Mouse (Mus musculus) midbrain, embryonic 15.5 days (tissue): ENCODE data around the gene Adgrf3. TPM values are rescaled to one million over a fixed set of nuclear protein-coding genes. Genes with fewer than 3 reads are reported as not detected.
"Not testable (repeated sequence)": the region's sequence is repeated elsewhere in the genome, so short reads cannot be mapped to it uniquely, and the experiment has no call there.

ENCODE experiments used
- ATAC-seq: fragments of 200-750 bp; cut with Nextera tagmentation; replicated peaks from 2 replicates; pipeline ENCODE4 v1.8.0; 2017; ENCODE audit warnings: moderate TSS enrichment
- H3K27ac ChIP-seq: fragments of 300-500 bp; sonication (generic); 2 replicates; pipeline ENCODE4 v1.5.1; 2015; ENCODE audit warnings: mild to moderate bottlenecking, inconsistent platforms
- H3K27me3 ChIP-seq: fragments of 300-500 bp; sonication (generic); replicated peaks from 2 replicates; pipeline ENCODE4 v1.6.1; 2015; ENCODE audit warnings: inconsistent platforms
- H3K36me3 ChIP-seq: fragments of 300-500 bp; sonication (generic); replicated peaks from 2 replicates; pipeline ENCODE4 v1.6.1; 2015; ENCODE audit warnings: inconsistent platforms
- H3K4me1 ChIP-seq: fragments of 300-500 bp; sonication (generic); 2 replicates; pipeline ENCODE4 v1.6.1; 2015; ENCODE audit warnings: inconsistent platforms
- H3K4me2 ChIP-seq: fragments of 300-500 bp; sonication (generic); 2 replicates; pipeline ENCODE4 v1.6.1; 2015; ENCODE audit warnings: inconsistent platforms, mild to moderate bottlenecking, moderate library complexity
- H3K4me3 ChIP-seq: fragments of 300-500 bp; sonication (generic); 2 replicates; pipeline ENCODE4 v1.5.1; 2015; ENCODE audit warnings: mild to moderate bottlenecking, inconsistent platforms
- H3K9ac ChIP-seq: fragments of 300-500 bp; sonication (generic); 2 replicates; pipeline ENCODE4 v1.6.1; 2015; ENCODE audit warnings: mild to moderate bottlenecking, inconsistent platforms
- H3K9me3 ChIP-seq: fragments of 300-500 bp; sonication (generic); 2 replicates; pipeline ENCODE4 v1.6.1; 2016; ENCODE audit warnings: inconsistent platforms
- WGBS: fragments of 180-500 bp; shearing (Covaris S2); methylation state at CpG from one replicate; pipeline ENCODE4 v1.1.7; 2015; ENCODE audit warnings: mixed read lengths; 5-methylcytosine and 5-hydroxymethylcytosine counted together
- polyA plus RNA-seq: library from polyadenylated mRNA; unstranded; fragments of >200 nt; fragmentation: Nextera tagmentation; extraction: Ambion mirVana; gene quantifications from 2 replicates; pipeline ENCODE4 v1.2.1, GENCODE M21; 2015

The Adgrf3 gene
- polyA plus RNA-seq, 1 experiment from 2014 or later = not detected

DNA sequence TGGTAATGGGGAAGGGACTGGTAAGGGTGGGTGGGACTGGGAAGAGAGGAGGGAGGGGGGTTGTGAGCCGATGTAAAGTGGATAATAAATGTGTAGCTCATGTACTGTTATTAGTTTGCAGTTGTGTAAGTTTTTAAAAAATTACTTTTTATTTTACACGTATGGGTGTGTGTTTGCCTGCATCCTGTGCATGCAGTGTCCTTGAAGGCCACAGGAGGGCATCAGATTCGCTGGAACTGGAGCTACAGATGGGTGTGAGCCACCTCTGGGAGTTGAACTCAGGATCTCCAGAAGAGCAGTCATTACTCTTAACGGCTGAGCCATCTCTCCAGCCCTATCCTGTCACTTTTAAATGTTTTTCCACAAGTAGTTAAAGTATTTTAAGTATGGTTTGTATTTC, 25.4 kb upstream of the Adgrf3 start:
- no peaks in the 10 kb centered on the region for H3K9me3 ChIP-seq
- no peaks in the 10 kb centered on the region for H3K36me3 ChIP-seq
- ATAC-seq = no peak
- H3K27ac ChIP-seq = no peak overlapping the region
- no peak overlapping the region for H3K9ac ChIP-seq
- no peak overlapping the region for H3K4me2 ChIP-seq
- no peaks in the 10 kb centered on the region for H3K27me3 ChIP-seq
- H3K4me3 ChIP-seq = no peak overlapping the region
- WGBS = 80% methylated on average over 4 of the region's 4 CpGs
- H3K4me1 ChIP-seq = peaks cover 33% of the 10 kb centered on the region

DNA sequence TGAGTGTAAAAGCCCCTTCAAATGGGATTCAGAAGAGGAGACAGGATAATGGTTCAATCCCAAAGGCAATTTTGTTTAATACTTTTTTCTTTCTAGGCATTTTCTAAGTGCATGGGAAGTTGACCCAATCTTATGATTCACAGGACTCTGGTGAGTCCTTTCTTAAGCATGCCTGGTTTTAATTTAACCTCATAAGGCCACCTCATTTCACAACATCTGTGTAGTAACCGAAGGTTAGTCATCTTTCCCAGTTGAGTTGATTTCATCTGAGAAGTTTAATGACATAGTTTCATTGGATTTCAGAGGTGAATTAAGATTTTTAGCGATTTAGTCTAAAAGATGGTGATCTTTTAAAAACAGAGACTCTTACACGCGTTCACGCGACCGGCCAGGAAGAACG, 17.2 kb upstream of the Adgrf3 start:
- no peak overlapping the region for H3K27ac ChIP-seq
- no peaks in the 10 kb centered on the region for H3K27me3 ChIP-seq
- H3K4me2 ChIP-seq = no peak overlapping the region
- no peaks in the 10 kb centered on the region for H3K9me3 ChIP-seq
- 0 out of 2 replicates have a peak, but pooled peaks cover 3% of the 10 kb centered on the region for H3K36me3 ChIP-seq
- H3K9ac ChIP-seq = no peak overlapping the region
- 98% methylated on average over 8 of the region's 8 CpGs for WGBS
- no peak for ATAC-seq
- no peaks in the 10 kb centered on the region for H3K4me1 ChIP-seq
- no peak overlapping the region for H3K4me3 ChIP-seq

DNA sequence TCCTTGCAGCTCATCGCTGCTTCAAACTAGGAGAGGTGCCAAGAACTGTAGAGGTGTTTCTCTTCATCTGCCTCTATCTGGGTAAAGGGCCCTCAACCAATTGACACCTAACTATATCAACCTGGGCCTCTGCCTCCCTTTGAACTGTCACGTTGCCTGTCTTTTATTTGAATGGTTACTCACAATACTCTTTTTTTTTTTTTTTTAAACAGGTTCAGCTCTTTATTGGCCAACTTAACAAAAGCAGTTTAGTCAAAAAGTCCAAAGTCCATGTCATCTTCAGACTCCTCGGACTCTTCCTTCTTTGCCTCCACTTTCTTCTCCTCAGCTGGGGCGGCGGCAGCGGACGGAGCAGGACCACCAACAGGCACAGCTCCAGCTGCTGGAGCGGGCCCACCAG, 15.1 kb upstream of the Adgrf3 start:
- Histone ChIP-seq H3K27ac (no peak overlapping the region), H3K9ac (no peak overlapping the region), H3K4me2 (no peak overlapping the region), H3K4me3 (no peak overlapping the region), H3K36me3 (0 out of 2 replicates have a peak, but pooled peaks cover 3% of the 10 kb centered on the region), H3K4me1 (no peaks in the 10 kb centered on the region), H3K27me3 (no peaks in the 10 kb centered on the region), H3K9me3 (no peaks in the 10 kb centered on the region)
- whole genome bisulfite sequencing = 89% methylated on average over 8 of the region's 8 CpGs
- ATAC-seq = no peak

DNA sequence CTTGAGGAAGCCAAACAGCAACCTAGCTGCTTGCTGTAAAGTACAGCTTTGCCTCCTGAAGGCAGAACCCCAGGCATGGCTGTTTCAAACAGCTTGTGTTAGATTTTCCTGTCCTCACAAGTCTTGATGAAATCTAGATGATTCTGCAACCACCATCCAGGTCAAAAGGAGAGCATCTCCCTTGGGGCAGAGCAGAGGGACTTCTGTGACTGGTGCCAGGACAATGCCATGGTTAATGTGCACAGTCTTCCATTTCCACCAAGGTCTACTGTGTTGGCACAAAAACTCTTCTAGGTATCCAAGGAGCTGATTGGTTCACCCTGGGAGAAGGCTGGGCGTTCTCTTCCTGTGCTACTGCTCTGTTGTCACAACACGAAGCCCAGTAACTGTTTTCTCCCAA, 14.2 kb upstream of the Adgrf3 start:
- 93% methylated on average over 2 of the region's 2 CpGs for WGBS
- no peak overlapping the region for H3K9ac ChIP-seq
- no peak overlapping the region for H3K4me2 ChIP-seq
- no peaks in the 10 kb centered on the region for H3K4me1 ChIP-seq
- H3K27ac ChIP-seq = no peak overlapping the region
- H3K4me3 ChIP-seq = no peak overlapping the region
- 0 out of 2 replicates have a peak, but pooled peaks cover 3% of the 10 kb centered on the region for H3K36me3 ChIP-seq
- no peaks in the 10 kb centered on the region for H3K9me3 ChIP-seq
- ATAC-seq = no peak
- no peaks in the 10 kb centered on the region for H3K27me3 ChIP-seq

DNA sequence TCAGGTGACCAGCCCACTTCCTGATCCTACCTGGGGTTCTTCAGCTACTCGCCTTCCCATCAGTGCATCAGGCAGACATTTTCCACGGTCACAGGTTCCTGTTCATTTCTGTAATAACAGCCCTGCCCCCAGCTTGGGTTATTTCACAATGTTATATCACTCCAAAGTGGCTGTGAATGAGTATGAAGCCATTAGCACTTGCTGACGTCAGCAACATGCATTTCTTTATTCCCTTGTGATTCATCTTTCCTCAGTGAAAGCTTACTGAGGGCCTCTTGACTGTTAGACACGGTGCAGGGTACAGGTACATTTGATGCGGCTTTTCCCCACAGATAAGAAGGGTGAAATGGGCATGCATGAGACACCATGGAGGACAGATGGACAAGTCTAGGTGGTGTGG, 10.4 kb upstream of the Adgrf3 start:
- Histone ChIP-seq H3K4me2 (no peak overlapping the region), H3K9ac (no peak overlapping the region), H3K27me3 (no peaks in the 10 kb centered on the region), H3K9me3 (no peaks in the 10 kb centered on the region), H3K4me1 (no peaks in the 10 kb centered on the region), H3K27ac (no peak overlapping the region), H3K36me3 (no peaks in the 10 kb centered on the region), H3K4me3 (no peak overlapping the region)
- no peak for ATAC-seq
- WGBS = 82% methylated on average over 5 of the region's 5 CpGs

DNA sequence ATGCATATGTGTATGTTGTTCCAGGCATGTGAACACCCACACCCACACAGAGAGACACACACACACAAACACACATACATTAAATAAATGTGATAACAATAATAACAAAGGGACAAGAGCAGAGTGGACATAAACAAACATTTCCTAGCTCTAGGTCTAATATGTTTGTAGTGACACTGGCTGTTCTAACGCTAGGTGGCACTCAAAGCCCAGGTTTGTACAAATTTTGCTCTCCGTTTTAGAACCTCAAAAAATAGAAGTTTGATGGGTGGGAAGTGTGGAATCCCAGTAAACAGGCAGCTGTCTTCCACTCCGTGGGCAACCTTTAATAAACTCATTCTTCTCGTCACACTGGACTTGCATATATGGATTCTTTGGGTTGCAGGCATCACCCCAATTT, 9.4 kb upstream of the Adgrf3 start:
- Histone ChIP-seq H3K4me1 (no peaks in the 10 kb centered on the region), H3K36me3 (no peaks in the 10 kb centered on the region), H3K9ac (no peak overlapping the region), H3K27me3 (no peaks in the 10 kb centered on the region), H3K4me3 (no peak overlapping the region), H3K9me3 (no peaks in the 10 kb centered on the region), H3K27ac (no peak overlapping the region), H3K4me2 (no peak overlapping the region)
- 11% methylated on average over 4 of the region's 4 CpGs for WGBS
- no peak for ATAC-seq

- H3K27ac ChIP-seq, ATAC-seq, H3K27me3 ChIP-seq, H3K4me2 ChIP-seq, H3K4me1 ChIP-seq, H3K9me3 ChIP-seq, H3K36me3 ChIP-seq, H3K9ac ChIP-seq, H3K4me3 ChIP-seq: not testable (repeated sequence)
- WGBS = 93% methylated on average over 5 of the region's 5 CpGs
Observed at GRCm38 (mm10) chr5:30210758-30211157, 5.2 kb upstream of the Adgrf3 start.

- H3K9me3 ChIP-seq = no peaks in the 10 kb centered on the region
- no peaks in the 10 kb centered on the region for H3K4me1 ChIP-seq
- WGBS = 69% methylated on average over 6 of the region's 6 CpGs
- H3K27ac ChIP-seq = no peak overlapping the region
- H3K36me3 ChIP-seq = no peaks in the 10 kb centered on the region
- H3K27me3 ChIP-seq = no peaks in the 10 kb centered on the region
- no peak overlapping the region for H3K4me2 ChIP-seq
- H3K9ac ChIP-seq = no peak overlapping the region
- no peak overlapping the region for H3K4me3 ChIP-seq
- no peak for ATAC-seq
Observed at GRCm38 (mm10) chr5:30207276-30207675, 1.8 kb upstream of the Adgrf3 start.

DNA sequence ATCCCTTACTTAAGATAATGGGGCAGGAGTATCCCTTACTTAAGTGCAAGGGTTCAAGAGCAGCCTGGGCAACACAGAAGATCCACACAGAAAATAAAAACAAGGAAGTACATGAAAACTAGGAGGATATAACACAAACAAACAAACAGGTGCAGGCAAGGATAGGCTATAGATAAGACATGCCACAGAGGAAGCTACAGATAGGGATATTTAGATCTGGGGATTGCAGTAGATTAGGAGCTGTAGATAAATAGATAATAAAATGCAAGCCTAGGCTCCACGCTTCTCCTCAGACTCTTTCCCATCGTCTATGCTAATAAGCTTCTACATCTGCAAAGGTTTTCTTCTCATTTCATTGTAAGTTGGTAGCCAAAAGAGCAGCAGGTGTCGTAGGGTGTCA, 488 bp downstream of the Adgrf3 start:
- Histone ChIP-seq H3K27ac (no peak overlapping the region), H3K36me3 (no peaks in the 10 kb centered on the region), H3K9me3 (no peaks in the 10 kb centered on the region), H3K27me3 (no peaks in the 10 kb centered on the region), H3K9ac (no peak overlapping the region), H3K4me3 (no peak overlapping the region), H3K4me1 (no peaks in the 10 kb centered on the region), H3K4me2 (no peak overlapping the region)
- no peak for ATAC-seq
- 73% methylated on average over 3 of the region's 3 CpGs for WGBS

- Histone ChIP-seq H3K4me3 (no peak overlapping the region), H3K36me3 (no peaks in the 10 kb centered on the region), H3K27ac (no peak overlapping the region), H3K9ac (no peak overlapping the region), H3K27me3 (no peaks in the 10 kb centered on the region), H3K4me2 (no peak overlapping the region), H3K4me1 (no peaks in the 10 kb centered on the region), H3K9me3 (no peaks in the 10 kb centered on the region)
- 68% methylated on average over 1 of the region's 1 CpGs for WGBS
- no peak for ATAC-seq
Observed at GRCm38 (mm10) chr5:30204441-30204840, 1.1 kb downstream of the Adgrf3 start.

- Histone ChIP-seq H3K27me3 (no peaks in the 10 kb centered on the region), H3K4me3 (no peak overlapping the region), H3K9me3 (no peaks in the 10 kb centered on the region), H3K9ac (no peak overlapping the region), H3K4me1 (no peaks in the 10 kb centered on the region), H3K27ac (no peak overlapping the region), H3K36me3 (no peaks in the 10 kb centered on the region), H3K4me2 (no peak overlapping the region)
- no peak for ATAC-seq
- 79% methylated on average over 10 of the region's 10 CpGs for WGBS
Observed at GRCm38 (mm10) chr5:30203216-30203885, 2.2 kb downstream of the Adgrf3 start.

- Histone ChIP-seq H3K4me2 (no peak overlapping the region), H3K9ac (no peak overlapping the region), H3K9me3 (no peaks in the 10 kb centered on the region), H3K36me3 (no peaks in the 10 kb centered on the region), H3K27me3 (no peaks in the 10 kb centered on the region), H3K4me1 (no peaks in the 10 kb centered on the region), H3K27ac (no peak overlapping the region), H3K4me3 (no peak overlapping the region)
- 90% methylated on average over 7 of the region's 7 CpGs for WGBS
- no peak for ATAC-seq
Observed at GRCm38 (mm10) chr5:30202221-30202620, 3.3 kb downstream of the Adgrf3 start.

DNA sequence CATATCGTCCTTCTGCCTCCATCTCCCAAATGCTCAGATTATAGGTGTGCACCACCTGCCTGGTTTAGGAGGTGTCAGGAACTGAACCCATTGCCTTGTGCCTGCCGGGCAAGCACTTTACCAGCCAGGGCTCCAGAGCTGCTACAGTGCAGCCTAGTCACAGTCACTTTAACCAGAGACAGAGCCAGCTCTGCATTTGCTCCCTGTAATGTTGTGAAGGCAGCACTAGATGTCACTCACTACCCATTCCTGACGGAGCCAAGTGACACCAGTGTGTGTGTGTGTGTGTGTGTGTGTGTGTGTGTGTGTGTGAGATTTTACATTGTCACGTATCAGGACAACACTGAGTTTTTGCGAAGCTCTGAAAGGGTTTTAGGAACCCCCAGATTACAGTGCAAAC, 4.0 kb downstream of the Adgrf3 start:
- no peaks in the 10 kb centered on the region for H3K36me3 ChIP-seq
- 46% methylated on average over 5 of the region's 5 CpGs for WGBS
- H3K4me2 ChIP-seq = no peak overlapping the region
- no peaks in the 10 kb centered on the region for H3K4me1 ChIP-seq
- H3K27me3 ChIP-seq = no peaks in the 10 kb centered on the region
- no peak overlapping the region for H3K9ac ChIP-seq
- H3K4me3 ChIP-seq = no peak overlapping the region
- H3K9me3 ChIP-seq = no peaks in the 10 kb centered on the region
- peak; percentile 87 for ATAC-seq
- no peak overlapping the region for H3K27ac ChIP-seq
